Mouse (Mus musculus): ENCODE measurements around the gene Tmem259.

The Tmem259 gene

DNA sequence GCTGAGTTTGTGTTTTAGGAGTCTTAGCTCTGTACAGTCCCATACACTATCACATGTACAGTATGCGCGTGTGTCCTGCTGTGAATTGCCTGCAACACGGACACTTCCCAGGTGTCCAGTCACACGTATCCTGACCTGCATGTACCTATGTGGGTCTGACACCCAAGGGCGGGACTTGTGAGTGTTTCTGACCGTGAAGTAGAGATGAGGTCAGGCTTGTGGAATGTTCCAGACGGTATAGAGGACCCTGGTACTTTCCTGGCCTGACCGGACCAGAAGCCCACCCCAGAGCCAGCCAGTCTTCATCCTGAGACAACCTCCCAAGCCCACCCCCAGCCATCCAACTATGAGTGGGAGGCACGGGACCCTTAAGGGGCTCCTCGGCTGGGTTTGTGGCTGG, 31.5 kb upstream of the Tmem259 start:
- DNase-seq: no peak

DNA sequence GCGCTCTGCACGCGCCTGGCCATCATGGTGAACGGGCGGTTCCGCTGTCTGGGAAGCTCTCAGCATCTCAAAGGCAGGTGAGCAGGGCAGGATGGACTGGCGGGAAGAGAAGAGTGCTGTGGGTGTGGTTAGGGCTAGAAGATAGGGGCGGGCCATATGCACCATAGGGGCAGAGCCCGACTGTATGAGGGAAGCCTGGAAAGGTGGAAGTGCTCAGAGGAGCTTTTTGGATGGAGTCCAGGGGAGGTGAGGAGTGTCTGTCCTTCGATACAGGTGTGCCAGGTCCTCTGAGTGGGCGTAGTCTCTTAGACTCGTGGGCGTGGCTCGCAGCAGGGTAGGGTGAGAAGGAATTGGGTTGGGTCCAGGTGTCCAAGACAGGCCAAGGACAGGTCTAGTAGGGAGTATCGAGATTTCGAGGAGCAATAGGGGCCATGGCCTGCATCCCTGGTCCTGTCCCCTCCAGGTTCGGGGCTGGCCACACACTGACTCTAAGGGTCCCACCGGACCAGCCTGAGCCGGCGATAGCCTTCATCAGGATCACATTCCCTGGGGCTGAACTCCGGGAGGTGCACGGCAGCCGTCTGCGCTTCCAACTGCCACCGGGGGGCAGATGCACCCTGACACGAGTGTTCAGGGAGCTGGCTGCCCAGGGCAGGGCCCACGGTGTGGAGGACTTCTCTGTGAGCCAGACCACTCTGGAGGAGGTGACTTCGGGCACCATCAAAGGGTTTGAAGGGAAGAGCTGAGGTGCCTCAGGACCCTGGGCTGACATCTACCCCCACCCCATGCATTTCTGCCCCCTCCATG, 30.6 kb upstream of the Tmem259 start:
- DNase-seq: no peak

DNA sequence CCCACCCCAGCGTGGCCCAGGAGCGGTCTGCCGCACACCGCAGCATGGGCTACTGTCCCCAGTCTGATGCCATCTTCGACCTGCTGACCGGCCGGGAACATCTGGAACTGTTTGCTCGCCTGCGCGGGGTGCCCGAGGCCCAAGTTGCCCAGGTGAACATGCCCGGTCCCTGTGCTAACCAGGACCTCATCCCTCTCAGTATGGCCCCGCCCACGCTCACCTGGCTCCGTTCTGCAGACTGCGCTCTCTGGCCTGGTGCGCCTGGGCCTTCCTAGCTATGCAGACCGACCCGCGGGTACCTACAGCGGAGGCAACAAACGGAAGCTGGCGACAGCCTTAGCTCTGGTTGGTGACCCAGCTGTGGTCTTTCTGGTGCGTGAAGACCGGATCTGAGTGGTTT, 29.5 kb upstream of the Tmem259 start:
- DNase-seq: no peak

DNA sequence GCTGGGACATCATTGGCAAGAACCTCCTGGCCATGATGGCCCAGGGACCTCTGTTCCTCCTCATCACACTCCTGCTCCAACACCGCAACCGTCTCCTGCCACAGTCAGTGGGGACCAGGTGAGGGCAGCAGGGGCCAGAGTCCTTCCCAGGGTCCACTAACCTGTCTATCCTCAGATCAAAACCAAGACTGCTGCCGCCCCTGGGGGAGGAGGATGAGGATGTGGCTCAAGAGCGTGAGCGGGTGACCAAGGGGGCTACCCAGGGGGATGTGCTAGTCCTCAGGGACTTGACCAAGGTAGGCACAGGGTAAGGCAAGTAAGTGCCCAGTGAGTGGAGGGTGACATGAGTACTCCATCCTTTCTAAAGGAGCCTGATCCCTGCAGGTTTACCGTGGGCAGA, 27.6 kb upstream of the Tmem259 start:
- no peak for DNase-seq

DNA sequence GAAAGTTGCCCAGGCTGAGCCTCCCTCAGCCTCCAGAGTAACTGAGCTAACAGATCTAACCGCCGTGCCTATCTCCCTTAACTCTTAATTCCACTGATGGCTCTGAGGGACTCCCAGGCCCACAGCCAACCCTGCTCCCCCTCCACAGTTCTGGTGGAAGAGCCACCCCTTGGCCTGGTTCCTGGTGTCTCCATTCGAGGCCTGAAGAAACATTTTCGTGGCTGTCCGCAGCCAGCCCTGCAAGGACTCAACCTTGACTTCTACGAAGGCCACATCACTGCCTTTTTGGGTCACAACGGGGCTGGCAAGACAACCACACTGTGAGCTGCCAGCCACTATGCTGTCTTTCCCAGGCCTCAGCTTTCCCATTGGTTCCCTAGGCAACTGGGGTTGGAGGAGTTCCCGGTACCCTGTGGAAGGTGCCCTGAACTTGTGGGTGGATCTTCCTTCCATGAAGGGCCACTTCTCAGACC, 20.1 kb upstream of the Tmem259 start:
- no peak for DNase-seq

DNA sequence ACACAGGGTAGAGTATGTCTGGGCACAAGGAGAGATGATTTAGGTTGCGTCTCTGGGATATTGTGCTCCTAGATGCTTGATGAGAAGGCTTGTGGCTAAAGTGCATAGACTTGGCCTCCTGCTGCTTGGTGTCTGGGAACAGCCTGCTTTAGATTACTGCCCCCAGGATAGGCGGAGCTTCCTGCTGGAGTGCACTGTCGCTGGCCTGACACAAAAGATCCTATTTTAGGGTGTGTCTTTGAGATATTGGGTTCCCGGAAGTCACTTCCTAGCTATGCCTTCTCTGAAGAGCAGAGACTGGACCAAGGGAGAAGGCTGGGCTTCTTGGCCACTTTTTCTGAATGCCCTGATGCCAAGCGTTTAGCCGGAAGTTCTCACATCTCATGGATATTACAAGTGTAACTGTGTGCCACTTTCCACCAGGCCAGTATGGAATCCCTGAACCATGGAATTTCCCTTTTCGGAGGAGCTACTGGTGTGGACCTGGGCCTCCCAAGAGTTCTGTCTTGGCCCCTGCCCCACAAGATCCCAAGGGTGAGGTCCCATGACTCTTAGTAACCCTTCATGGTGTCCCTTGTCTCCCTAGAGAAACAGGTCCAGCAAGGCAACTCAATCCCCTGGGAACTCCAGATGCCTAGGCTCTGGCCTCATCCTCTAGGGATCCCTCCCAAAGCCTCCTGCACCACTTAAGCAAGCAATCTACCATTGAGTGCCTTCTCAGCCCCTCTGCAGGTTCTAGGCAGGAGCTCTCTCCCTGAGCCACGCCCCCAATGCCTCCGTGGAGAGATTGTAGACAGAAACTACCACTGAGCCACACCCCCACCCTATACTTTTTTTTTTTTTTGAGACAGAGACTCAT, 19.5 kb upstream of the Tmem259 start:
- no peak for DNase-seq

DNA sequence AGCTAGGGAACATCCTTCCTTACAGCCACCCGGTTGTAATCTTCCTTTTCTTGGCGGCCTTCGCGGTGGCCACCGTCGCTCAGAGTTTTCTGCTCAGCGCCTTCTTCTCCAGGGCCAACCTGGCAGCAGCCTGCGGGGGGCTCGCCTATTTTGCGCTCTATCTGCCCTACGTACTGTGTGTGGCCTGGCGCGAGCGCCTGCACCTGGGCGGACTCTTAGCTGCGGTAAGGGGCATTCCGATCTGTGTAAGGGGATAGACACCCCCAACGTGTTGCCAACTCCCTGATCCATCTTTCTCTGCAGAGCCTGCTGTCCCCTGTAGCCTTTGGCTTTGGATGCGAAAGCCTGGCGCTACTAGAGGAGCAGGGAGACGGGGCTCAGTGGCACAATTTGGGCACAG, 18.7 kb upstream of the Tmem259 start:
- DNase-seq: no peak

DNA sequence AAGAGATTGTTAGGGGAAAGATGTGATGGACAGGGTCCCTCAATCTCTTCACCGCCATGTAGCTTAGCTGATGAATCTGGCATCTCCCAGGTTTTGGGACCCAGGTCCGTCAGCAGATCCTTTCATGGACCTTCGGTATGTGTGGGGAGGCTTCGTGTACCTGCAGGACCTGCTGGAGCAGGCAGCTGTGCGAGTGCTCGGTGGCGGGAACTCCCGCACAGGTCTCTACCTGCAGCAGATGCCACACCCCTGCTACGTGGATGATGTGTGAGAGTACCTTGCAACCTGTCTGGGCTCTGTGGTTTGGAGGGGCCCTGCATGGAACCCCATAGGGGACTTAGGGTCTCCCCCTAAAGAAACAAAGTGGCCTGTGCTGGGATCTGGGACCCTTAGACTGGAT, 17.8 kb upstream of the Tmem259 start:
- no peak for DNase-seq

DNA sequence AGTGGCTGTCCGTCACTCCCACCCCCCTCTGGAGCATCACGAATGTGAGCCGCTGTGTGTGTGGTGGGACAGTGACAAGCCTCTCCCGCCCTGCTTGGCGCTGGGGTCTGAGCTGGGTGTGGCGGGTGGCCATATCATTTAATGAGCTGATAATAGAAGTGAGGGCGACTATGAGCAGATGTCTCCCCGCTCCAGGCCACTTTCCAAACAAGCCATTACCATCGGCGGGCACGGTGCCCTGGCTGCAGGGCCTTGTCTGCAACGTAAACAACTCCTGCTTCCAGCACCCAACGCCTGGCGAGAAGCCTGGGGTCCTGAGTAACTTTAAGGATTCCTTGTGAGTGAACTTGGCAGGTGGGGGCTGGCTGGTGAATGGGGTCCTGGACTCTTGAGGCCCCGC, 13.7 kb upstream of the Tmem259 start:
- peak; percentile 75 to 84 for DNase-seq

DNA sequence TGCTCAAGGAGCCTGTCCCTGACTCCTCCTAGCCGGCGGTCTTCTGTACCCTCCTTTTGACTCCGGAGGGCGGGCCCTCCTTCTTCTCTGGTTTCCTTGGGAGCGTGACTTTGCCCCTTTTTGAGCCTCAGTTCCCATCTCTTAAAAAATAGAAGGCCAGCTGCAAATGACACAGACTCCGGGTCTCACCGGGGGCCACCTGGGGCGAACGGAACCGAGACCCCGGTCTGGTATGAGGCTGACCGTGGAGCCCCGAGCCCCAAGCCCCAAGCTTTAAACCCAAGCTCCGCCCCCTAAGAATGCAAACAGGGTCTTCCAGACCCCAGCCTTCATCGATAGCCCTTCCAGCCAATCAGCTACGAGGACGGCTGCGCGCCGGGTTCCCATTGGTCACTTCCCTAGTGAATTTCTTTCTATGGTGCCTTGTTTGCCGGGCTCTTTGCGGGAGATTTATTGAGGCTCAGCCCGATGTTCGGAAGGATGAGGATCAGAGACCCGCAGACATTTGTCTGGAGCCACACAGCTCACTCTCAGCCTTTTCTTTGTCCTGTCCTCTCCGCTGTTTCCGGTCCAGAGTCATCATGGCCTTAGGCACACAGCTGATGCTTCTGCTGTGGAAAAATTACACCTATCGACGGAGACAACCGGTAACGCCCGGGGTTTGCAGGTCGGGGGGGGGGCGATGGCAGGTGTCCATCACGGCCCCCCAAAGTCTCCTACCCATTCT, 13.1 kb upstream of the Tmem259 start:
- DNase-seq: peak; percentile 84 to 85

DNA sequence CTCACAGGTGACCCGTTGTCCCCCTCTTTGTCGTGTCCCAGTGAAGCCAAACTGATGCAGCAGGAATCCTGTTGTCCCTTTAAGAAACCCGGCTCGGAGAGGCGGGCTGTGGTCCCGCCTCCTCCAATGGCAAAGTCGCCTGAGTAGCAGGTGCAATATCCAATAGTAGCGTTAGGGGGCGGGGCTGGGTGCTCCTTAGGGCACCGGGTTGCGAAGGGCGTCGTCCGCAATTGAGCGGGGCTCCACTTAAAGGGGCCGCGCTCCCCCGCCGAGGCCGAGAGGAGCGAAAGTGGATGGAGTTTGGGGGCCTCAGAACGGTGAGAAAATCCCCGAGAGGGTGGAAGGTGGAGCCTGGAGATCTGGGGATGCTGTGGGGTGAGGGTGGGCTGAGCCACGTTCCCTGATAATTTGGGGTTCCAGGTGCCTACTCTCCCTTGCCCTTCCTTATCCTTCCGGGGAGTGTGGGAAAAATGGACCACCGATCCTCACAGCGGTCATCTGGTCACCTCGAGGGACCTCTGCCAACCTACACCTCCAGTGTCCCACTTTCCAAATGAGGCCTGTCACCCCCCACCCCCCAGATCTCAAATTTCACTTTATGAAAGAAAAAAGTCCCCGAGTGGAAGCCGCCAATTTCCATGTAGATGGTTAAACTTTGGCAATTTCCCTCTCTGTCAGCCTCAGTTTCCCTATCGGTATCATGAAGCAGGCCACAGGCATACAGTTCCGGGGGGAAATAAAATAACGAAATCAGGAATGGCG, 12.3 kb upstream of the Tmem259 start, which contains the start of gene Abca7:
Gene Abca7, plus strand, starts transcription at position 223 of the 762 bp plus-strand sequence.
- peak; percentile 99 to 100 for DNase-seq

DNA sequence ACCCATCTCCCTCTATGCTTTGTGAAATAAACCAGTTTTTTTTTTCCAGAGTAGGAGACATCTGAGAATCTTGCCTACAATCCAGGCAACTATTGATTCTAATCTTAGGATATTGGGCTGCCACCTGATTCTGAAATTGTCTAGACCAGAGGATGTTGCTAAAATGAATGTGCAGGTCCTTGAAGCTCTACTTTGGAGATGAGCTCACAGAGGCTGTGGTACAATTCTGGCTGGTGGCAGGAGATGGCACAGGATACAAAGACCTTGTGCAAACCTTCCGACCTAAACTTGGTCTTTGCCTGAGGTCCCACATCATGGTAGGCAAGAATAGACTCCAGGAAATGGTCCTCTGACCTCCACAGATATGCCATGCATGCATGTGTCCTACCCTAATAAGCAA, 11.5 kb upstream of the Tmem259 start:
- DNase-seq: no peak

DNA sequence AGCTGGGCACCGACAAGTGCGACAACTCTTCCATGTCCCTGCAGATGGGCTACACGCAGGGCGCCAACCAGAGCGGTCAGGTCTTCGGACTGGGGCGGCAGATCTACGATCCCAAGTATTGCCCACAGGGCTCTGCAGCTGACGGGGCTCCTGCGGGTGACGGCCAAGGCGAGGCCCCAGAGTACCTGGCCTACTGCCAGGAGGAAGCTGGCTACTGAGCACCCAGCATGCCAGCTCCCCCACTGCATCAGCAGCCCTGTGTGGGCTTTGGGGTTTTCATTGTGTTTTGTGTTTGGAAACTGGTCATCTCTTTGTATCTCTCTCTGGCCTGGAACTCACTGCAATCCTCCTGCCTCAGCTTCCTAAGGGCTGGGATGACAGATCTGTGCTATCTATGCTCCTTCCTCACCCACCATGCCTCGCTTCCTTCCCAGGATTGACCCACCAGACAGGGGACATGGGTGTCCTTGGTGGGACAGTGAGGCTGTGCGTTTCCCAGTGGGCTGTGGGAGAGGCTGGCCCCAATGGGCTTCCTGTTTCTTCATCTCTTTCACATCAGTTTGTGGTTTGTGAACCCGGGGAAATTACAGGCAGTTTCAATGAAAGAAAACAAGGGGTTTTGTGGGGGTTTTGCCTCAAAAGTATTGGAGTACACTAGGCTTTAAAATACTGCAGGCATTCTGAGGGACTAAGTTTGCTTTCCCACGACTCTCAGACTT, 10.4 kb upstream of the Tmem259 start:
- DNase-seq: no peak

DNA sequence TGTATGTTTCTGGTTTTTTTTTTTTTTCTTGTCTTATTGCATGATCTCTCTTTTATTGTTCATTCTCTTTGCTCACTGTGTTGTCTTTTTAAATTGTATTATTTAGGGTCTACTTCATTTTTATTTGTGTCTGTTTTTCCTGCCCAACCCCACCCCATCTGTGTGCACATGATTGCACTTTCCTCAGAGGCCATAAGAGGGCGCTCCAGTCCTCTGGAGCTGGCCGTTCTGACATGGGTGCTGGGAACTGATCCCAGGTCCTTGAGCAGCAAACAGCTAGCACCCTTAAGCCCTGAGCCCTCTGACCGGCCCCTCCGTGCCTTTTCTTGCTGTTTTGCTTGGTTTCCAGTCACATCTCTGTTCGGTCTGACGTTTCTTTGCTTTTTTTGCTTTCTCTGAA, 7.4 kb upstream of the Tmem259 start:
- no peak for DNase-seq

DNA sequence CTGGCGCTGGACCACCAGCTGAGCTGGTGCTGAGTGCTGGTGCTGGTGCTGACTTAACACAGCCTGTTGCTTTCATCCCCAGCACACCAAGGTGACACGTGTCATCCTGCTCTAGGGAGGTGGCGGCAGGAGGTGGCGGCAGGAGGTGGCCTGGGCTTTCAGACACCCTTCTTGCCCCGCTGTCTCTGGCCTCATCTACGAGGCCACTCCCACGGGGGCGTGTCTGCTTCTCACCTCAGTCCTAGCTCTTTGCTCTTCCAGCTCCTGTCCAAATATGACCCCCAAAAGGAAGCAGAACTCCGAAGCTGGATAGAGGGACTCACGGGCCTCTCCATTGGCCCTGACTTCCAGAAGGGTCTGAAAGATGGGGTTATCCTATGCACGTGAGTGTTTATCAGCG, 7.0 kb upstream of the Tmem259 start:
- DNase-seq: no peak

DNA sequence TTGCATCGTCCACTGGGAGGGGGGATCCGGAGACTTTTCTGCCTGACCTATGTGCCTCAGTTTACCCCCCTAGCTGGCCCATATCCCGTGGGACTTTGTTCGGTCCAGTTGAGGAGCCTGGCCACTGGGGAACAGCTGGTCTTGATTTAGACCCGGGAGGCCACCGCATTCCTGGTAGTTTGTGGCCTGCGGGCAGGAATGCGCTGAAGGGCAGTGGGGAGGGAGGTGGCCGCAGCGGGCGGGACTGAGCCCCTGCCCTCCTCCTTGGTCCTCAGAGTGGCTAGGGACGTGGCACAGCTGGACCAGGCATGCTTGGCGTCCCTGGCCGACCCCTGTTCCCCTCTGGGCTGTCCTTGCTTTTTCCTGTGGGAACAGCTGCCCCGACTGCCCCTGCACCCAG, 5.7 kb upstream of the Tmem259 start:
- no peak for DNase-seq

DNA sequence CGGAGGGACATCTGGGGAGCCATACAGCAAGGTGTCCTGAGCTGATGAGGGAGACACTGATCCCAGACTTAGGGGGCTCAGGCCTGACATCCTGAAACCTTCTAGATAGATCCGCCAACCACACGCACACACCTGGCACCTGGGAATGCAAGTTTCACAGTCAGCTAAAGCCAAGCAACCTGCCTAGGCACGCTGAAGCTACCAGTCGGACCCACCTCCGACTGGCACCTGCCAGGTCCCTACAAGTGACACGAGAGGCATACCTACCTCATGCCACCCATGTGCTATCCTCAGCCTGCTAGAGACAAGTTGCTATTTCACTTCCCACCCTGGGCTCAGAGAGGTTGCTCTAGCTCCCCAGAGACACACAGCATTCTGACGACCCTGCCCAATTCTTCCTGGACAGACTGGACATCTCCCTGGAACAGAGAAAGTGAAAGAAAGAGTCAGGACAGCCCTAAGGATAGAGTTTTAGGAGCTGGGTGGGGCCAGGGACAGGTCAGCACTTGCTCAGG, 5.2 kb upstream of the Tmem259 start:
- no peak for DNase-seq

DNA sequence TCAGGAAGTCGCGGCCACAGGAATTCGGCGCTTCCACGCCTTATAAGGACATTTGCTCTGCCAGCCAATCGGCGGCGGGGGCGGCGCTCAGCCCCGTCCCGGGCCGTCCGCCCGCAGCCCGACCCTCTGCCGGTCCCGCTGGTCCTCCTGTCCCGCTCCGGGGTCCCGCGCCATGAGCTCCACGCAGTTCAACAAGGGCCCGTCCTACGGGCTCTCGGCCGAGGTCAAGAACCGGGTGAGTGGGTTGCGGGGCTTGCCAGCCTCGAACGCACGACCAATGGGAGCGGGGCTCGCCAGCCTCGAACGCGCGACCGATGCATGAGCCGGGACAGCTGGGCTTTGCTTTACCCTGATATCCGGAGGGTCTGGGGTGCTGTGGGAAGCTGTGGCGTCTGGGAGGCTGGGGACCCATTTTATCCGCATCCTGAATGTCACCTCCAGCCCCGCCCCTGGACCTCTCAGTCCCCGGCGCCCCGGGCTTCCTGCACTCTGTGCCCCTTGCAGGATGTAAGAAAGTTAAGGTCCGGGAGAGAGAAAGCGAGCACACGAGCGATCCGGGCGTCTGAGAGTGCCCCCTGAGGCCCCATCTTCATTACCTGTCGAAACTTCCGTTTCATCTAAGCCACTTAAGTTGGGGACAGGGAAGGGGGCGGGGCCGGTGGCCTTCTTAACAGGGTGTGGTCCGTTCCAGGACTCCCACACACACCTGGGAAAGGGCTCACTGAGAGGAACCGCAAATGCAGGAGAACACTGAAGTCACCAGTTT, 4.6 kb upstream of the Tmem259 start, which contains the start of gene Cnn2:
Gene Cnn2, plus strand, starts transcription at position 79 of the 766 bp plus-strand sequence.
- no peak for DNase-seq

DNA sequence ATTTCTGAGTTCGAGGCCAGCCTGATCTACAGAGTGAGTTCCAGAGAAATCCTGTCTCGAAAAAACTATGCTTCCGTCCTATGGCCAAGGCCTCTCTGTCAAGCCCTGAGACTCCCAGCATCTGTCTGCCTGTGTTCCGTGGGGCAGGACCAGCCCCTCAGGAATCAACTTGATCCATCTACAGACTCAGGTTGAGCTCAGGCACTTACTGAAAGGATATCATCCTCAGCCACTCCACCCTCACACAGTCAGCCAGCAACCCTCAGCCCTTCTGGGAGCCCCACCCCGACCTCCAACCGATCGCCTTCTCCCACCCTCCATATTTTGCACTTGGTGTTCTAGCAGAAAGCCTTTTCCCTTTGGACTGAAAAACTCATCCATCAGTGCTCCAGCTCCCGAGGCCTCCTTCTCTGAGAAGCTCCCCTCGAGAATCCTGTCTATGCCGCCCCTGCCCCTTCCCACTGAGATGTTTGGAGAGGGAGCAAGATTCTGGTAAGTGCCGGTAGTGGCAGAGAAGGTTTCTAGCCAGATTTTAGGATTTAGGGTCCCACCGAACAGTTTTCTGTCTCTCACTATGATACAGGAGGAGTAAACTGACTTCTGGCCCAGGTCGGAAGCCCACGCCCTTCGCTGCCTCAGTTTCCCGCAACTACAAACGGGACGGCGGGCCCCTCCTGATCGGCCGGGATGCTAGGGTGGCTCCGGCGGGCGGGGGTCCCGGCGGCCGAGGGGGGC, 3.8 kb upstream of the Tmem259 start:
- no peak for DNase-seq

DNA sequence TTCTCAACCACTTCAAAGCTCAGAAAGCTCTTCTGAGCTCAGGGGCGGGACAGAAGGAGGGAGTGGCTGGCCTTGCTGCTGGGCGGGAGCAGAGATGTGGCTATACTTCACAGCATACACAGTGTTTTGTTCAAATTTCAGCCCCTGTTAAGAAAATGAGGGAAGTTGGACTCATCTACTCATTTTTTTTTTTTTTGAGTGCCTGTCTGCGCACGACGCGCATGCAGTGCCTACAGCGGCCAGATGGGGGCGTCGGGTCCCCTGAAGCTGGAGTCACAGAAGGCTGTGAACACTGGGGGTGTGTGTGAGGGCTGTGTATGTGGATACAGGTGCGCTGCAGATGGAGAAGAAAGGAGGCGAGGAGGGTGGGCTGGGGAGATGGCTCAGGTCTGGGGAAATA, 2.8 kb upstream of the Tmem259 start:
- DNase-seq: peak; percentile 93 to 98
